Mouse (Mus musculus): ENCODE results near the gene Klhdc9.
"Not testable (repeated sequence)": the region's sequence is repeated elsewhere in the genome, so short reads cannot be mapped to it uniquely, and the experiment has no call there.

Klhdc9 gene

DNA sequence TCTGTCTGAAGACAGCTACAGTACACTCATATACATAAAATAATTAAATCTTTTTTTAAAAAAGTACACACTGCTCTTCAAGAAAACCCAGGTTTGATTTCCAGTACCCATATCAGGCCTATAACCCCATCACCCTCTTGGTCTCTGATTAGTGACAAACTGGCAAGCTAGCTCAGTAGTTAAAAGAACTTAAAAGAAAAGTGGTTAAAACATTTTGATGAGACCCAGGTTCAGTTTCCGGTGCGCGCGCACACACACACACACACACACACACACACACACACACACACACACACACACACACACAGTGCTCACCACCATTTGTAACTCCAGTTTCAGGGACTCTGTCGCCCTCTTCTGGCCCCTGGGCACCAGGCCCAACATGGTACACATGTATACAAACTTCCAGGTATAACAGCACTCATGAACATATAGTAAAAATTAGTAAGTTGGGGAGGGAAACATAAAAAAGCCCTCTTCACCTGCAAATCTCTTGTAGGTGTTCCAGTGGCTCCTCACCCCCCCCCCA lies 4.7 kb downstream of the Klhdc9 start:
- DNase-seq: no peak

DNA sequence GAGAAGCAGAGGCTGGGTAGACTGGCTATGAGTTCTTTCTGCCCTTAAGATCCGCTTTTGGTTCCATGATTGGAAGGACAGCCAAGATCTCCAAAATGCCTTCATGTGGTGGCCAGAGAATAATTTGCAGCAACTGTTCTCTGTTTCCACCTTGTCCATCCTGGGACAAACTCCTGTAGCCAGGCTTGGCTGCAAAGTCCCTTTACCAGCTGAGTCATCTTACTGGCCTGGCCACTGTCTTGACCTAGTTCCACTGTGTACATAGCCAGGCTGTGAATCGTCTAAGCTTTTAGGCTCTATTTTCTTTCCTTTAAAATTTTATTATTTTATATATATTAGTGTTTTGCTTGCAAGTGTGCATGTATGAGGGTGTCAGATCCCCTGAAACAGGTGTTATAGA lies 11.4 kb downstream of the Klhdc9 start:
- DNase-seq: no peak

DNA sequence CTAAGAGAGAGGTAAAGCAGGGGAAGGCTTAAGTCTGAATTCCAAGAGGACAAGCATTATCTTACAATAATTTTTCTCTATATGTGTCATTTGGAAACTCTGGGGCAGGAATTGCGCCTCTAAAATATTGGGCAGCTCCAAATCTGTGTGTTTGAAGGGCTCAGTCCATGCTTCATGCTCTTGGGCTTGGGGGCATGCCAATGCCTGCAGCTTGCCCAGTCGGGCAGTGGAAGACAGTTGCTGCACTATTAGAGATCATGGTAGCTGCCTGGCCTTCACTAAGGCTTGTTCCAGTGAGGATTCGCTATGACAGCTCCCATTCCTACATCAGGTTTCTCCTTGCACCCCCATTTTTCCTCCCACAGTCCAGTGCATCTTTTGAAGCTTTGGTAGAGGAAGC lies 11.9 kb downstream of the Klhdc9 start:
- DNase-seq: no peak

DNA sequence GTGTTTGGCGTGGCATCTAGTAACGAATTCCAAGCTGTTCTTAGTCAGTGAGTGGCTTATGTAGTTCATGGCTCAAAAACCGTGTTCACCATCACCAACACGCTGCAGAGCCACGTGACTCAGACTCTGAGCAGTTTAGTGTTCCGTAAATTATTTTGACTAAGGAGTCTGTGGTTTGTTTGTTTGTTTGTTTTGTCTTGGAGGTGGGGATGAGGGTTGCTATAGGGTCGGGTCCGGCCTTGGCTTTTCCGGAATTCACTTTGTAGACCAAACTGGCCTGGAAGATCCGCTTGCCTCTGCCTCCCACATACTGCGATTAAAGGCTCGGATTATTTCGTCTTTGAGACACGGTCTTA lies 14.5 kb downstream of the Klhdc9 start:
- no peak for DNase-seq

DNA sequence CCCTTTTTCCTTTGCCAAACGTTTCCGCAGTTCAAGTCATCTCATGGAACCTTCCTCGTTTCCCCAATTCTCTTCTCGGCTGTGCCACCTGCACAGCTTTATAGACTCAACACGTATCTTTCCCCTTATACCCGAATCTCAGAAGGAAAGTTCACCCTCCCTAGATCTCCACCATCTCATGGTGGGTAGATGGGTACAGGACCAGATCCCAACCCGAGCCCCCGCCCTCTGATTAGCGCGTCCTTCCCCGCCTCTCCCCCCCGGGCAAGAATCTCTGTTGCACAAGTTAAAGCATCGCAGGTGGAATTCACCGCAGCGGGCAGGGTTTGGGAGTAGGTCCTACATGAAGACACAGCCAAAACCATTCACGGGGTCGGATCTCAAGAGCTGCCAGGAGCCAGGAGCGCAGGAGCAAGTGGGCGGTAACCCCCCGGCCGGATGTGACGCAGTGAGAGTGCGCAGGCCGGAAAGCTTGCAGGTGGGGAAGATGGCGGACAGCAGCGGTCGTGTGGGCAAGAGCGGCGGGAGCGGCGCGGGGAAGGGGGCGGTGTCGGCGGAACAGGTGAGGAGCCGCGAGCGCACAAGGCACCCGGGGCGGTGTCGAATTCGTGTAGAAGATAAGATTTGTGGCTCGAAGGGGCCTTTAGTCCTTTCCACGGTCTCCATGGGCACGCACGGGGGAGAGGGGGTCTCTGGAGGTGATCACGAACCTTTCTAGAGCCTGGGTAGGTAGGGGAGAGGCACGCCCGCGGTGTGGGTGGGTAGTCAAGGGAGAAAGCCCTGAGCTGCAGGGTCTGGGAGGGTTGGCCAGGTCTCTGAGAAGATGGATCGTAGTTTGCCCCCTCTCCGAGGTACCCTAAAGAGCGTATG lies 15.1 kb downstream of the Klhdc9 start, which contains the start of the genes Nit1 and Pfdn2:
TSS of gene Nit1 (minus strand) at position 422 of the 870 bp plus-strand sequence.
TSS of gene Pfdn2 (plus strand) at position 446 of the 870 bp plus-strand sequence.
- peak; percentile 93 for DNase-seq

DNA sequence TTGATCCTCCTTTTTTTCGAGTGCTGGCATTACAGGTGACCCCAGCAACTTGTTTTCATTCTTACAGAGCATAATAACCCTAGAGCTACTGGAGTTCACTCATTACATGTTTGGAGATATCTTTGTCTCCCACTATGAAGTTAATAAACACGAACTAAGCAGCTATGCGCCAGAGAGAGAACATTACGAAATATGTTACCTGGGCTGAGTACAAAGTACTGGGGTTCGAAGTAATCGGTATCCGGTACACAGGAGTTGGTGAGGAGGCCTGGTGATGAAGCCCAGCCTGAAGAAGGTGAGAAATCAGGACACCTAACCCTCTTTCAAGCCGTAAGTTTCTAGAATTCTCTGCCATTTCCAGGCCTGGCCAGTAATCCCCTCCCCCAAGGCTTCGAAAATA lies 15.9 kb downstream of the Klhdc9 start:
- no peak for DNase-seq

DNA sequence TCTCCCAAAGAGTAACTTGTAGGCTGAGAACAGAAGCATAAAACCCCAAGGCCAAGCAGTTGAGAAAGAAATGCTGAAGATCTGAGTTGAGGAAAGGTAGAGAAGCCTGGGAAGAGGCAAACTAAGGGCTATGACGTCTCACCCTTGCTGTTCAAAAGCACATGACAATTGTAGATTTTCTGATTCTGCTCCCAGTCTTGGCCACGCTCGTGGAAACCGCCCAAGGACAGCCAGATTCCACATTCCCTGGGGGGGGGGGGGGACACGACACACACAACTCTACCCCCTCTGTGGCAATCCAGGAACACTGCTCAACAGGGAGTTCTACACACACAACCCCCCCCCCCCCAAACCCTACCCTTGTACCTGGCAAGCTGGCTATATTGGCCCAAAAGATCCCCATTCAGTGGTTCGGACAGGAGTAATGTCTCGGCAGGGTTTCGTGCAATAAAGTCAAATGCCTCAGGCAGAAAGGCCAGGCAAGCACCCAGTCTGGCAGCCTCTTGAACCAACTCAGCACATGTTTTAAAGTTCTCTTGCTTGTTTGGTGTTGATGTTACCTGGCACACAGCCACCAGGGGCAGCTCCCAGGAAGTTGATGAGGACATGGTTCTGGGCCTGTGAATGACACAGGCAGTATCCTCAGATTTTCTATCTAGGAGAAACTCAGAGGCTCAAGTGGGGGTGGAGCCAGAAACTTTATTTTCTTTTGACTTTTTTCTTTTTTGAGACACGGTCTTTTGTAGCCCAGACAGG lies 16.5 kb downstream of the Klhdc9 start:
- peak; percentile 68 to 80 for DNase-seq

DNA sequence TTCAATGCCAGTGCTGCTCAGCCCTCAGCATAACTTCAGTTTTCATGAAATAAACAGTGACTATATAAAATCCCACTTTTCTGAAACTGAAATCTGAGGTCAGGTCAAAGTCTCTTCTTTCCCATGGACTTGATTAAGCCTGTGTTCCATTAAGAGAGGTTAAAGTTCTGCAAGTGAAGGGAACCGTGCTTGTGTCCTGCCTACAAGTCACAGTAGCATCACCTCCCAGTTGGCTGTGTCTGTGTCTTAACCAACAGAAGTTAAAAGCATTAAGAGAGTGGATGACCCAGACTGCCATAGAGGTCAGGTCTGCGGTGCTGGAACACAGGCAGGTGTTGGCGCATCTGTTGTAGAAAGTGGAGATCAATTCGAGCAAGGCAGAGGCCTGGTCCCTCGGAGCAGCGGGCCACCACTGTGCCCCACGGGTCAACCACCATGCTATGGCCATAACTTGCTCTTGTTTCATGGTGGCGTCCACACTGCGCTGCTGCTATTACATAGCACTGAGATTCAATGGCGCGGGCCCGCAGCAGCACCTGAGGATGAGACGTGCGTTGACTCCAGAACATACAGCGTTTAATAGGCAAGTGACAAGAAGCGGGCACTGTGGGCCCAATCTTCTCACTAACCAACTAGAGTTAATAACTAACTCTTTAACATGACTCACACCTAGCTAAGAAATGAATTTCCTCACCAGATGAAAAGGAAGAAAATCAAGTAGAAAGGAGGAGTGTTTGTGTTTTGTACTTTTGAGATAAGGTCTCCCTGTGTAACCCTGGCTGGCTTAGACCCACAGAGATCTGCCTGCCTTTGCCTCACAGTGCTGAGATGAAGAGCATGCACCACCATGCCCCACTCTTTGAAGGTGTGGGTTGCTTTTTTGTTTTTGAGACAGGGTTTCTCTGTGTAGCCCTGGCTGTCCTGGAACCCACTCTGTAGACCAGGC lies 18.1 kb downstream of the Klhdc9 start:
- DNase-seq: no peak

DNA sequence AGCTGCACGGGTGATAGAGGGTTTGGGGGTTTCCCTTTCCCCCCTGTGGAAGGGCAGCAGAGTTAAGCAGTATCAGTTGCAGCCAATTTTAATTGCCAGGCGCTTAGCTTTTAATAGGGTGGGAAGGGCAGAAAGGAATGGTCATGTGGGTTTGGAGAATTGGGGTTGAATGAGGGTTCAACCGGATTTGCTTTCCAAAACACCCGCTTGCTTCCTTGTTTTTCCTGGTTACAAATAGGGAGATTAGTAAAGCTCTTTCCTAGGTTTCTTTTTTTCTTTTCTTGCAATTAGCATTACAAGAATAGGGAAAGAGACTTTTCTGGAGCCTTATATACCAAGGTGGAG lies 30.4 kb downstream of the Klhdc9 start:
- no peak for DNase-seq

DNA sequence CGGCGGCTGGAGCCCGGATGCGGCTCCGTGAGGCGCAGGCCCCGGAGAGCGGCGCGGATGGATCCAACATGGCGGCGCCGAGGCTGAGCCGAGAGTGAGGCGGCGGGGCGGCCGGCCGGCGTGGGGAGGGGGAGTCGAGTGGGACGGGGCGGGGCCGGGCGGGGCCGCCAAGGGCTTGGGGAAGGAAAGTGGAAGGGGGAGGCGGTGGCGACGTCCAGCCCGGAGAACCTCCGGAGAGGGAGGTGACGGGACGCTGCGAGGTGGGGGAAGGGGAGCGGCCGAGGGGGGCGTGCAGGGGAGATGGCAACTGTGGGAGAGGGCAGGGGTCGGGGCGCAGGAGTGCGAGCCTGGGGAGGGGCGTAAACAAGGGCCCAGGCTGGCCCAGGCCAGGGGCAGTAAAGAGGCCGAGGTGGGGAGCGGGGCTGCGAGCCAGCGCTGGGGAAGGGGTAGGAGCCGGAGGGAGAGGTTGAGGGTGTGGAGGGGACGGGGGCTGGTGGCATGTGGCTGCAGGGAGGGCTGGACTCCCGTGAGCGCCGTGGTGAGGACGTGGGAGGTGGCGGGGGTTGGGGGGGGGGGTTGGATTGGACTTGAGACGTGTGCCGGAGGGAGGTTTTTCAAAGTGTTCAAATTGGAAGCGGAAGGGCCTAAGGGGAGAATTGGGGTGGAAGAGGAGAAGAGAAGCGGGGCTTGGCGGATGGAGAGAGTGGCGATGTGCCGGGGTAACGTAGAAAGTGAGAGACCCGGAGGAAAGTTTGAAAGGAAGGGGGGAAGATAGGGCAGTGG lies 31.0 kb downstream of the Klhdc9 start:
- DNase-seq: no peak

DNA sequence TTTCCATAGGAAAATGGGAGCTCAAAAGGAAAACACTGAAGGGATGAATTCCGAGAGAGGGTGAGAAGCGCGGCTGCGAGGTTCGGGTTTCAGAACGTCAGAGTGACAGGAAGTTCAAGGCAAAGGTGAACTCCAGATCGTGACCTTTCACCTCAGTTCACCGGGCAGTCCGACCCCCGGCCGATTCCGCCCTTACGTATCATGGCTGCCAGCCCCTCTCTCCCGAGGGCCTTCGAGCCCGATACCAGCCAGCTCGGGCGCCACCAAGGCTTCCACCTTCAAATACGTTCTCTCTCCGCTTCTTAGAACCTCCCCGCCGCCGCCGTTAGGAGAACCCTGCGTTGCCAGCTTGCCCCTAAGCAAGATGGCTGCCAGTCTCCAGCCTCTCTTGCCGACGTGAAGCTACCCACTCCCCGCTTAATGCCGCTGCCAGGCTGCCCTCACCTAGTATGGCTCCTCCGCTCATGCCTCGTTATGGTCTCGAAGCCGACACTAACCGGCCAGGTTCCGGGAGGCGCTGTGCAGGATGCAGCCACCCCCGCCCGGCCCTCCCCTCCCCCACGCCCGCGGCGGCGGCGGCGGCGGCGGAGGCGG lies 31.7 kb downstream of the Klhdc9 start, which contains the start of gene Dedd:
TSS of gene Dedd (plus strand) at position 307 of the 594 bp plus-strand sequence.
- peak; percentile 93 to 97 for DNase-seq

DNA sequence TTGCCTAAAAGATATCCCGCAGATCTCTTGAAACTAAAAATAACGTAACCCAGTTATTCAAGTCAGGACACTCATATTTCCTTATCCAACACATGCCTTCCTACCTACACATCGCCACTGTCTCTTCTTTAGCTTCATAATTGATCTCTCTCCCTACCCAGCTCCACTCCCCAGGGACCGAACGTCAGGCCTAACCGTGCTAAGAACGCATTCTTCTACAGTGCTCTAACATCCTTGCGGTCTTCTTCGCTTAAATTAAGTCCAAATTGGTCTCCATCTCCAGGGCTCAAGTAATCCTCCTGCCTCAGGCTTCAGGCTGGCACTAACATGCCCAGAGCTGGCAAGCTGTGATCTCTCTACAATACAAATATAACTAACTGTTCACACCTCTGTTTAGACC lies 32.4 kb downstream of the Klhdc9 start:
- DNase-seq: peak in 1 of 2 experiments; percentile 16

DNA sequence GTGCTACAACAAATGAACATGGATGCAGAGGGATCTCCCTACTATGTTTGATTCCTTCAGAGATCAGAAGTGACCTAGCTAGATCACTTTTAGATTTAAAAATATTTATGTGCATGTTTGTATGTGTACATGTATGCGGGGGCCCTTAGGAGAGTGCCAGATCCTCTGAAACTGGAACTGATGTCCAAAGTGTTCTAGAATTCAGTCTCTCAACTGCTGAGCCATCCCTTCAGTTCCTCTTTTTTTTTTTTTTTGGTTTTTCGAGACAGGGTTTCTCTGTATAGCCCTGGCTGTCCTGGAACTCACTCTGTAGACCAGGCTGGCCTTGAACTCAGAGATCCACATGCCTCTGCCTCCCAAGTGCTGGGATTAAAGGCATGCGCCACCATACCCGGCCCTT lies 34.0 kb downstream of the Klhdc9 start:
- not testable (repeated sequence) for DNase-seq

DNA sequence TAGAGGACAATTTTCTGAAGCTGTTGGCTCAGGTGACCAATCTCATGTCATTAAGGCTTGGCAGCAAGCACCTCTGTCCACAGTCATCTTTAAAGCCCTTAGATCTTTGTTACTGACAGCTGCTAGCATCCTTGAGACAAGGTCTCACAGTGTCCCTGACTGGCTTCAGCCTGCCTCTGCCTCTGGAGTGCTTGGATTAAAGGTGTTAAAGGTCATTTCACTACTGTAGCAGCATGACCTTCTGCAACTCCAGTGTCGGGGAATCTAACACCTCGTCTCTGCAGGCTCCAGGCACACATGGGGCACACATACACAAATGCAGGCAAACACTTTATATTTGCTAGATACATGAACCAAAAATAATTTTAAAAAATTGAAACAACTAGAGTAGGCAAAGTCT lies 35.0 kb downstream of the Klhdc9 start:
- no peak for DNase-seq

DNA sequence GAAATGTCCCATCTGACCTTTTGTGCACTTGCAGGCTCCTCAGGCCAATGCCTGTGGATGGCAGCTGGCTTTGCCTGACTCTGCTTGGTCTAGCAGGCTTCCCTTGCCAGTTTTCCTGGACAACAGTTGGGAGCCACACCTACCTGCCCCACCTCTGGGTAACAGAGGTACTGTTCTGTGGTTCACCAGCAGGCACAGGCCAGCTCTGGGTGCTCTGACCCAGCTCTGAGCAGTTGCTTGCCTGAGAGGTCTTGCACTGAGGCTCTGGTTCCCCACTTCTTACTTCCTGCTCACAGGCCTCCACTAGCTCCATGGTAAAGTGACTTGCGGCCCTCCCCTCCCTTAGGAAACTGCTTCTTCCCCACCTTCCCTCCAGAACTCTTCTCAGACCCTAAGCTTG lies 38.6 kb downstream of the Klhdc9 start:
- DNase-seq: no peak

DNA sequence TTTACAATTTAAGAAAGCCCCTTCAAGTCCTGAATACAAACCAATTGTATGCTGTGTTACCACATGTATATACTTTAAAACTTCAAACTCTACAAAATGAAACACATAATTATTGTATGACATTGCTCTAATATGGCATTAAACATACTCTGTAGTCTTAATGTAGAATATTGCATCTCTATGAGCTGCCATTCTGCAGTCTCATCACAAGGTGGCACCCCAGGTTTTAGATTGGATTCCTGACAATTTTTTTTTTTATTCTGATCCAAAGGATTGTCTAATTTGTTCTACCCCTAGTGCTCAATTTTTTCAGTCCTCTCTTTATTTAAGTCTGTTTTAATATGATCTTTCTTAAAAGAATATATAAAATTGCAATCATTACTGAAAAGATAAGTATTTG lies 39.2 kb downstream of the Klhdc9 start:
- DNase-seq: peak in 1 of 2 experiments; percentile 46

DNA sequence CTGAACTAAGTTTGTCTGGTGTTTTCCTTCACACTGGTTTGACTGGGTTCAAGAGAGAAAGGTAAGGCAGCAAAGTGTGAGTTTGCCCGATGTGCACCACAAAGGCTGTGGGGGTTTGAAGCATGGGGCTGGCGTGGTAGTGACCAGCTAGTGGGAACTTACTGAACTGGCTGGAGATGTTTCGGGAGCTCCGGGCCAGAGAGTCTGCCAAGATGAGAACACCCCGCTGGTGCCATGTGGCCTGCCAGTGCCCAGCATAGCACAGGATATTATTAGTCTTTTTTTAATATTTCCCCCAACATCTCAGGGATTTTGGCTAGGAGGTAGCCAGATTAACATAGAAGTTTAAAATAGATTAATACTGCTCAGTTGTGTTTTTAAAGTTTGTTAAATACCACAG lies 40.4 kb downstream of the Klhdc9 start:
- no peak for DNase-seq

DNA sequence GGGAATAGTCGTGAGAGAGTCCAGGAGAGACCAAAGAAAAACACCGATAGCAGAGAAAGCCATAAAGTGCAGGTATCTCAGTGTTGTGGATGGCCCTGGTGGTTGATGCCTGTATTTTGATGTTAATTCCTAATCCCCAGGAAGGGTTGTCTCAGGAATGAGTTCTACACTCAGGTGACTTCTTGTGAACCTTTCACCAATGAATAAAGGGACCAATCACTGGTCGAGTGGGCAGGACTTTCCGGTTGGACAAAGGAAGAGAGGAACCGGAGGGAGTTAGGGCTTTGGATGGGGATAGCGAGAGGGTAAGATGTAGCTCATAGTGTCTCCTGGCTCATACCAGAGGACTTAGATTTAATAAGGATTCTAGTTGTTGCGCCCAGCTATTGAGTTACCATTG lies 40.9 kb downstream of the Klhdc9 start:
- no peak for DNase-seq

DNA sequence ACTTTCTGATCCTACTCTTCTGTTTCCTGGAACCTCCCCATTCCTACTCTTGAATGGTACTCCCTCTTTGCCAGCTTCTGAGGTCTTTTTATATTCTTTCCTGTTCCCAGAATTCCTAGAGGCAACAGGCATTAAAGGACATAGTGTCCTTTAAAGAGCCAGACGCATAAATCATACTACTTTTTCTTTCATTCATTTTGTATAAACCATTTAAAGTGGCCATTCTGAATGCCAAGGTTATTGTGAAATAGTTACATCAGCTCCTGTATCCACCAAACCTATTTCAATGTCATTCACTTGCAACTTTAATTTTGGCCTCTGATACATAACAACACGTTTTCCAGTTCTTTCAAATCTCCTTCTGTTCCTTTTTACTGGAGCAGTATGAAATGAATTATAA lies 51.3 kb downstream of the Klhdc9 start:
- no peak for DNase-seq
